Mouse (Mus musculus) 3134 (cell line): ENCODE results near the gene Nudt7.
A peak's percentile ranks its signal among the peaks of the same experiment; 100 is the strongest.

Source experiments
- DNase-seq: peaks from one replicate; pipeline ENCODE4 v3.0.0-alpha.2; 2011; ENCODE audit warnings: low spot score; ENCODE audit not compliant: insufficient read length; ENCODE audit errors: extremely low read depth

Nudt7 gene

GRCm38 (mm10) chr8:114133510-114134362 lies at the start of gene Nudt7:
Gene Nudt7 (plus strand): TSS chr8:114133557.
- DNase-seq: peak; percentile 90

- DNase-seq: no peak
Observed at GRCm38 (mm10) chr8:114087932-114088331, 45.4 kb upstream of the Nudt7 start.

- DNase-seq: no peak
Observed at GRCm38 (mm10) chr8:114090736-114091135, 42.6 kb upstream of the Nudt7 start.

GRCm38 (mm10) chr8:114093321-114093720 lies 40.0 kb upstream of the Nudt7 start:
- DNase-seq: no peak

GRCm38 (mm10) chr8:114094526-114094925 lies 38.8 kb upstream of the Nudt7 start:
- no peak for DNase-seq

- no peak for DNase-seq
Observed at GRCm38 (mm10) chr8:114100561-114101206, 32.7 kb upstream of the Nudt7 start.

GRCm38 (mm10) chr8:114103401-114103800 lies 30.0 kb upstream of the Nudt7 start:
- DNase-seq: no peak

- no peak for DNase-seq
Observed at GRCm38 (mm10) chr8:114105971-114106370, 27.4 kb upstream of the Nudt7 start.

- DNase-seq: no peak
Observed at GRCm38 (mm10) chr8:114109365-114110140, 23.8 kb upstream of the Nudt7 start.

GRCm38 (mm10) chr8:114115076-114115475 lies 18.3 kb upstream of the Nudt7 start:
- DNase-seq: no peak

- DNase-seq: no peak
Observed at GRCm38 (mm10) chr8:114116049-114116448, 17.3 kb upstream of the Nudt7 start.

GRCm38 (mm10) chr8:114117439-114117838 lies 15.9 kb upstream of the Nudt7 start:
- DNase-seq: no peak

- no peak for DNase-seq
Observed at GRCm38 (mm10) chr8:114121781-114122180, 11.6 kb upstream of the Nudt7 start.

GRCm38 (mm10) chr8:114123611-114124010 lies 9.7 kb upstream of the Nudt7 start:
- DNase-seq: no peak

- no peak for DNase-seq
Observed at GRCm38 (mm10) chr8:114124084-114124750, 9.1 kb upstream of the Nudt7 start.

GRCm38 (mm10) chr8:114130838-114131237 lies 2.5 kb upstream of the Nudt7 start:
- DNase-seq: no peak

- DNase-seq: no peak
Observed at GRCm38 (mm10) chr8:114131421-114131820, 1.9 kb upstream of the Nudt7 start.

GRCm38 (mm10) chr8:114133050-114133509 lies 277 bp upstream of the Nudt7 start:
- DNase-seq: no peak

GRCm38 (mm10) chr8:114136750-114137149 lies 3.4 kb downstream of the Nudt7 start:
- DNase-seq: no peak

GRCm38 (mm10) chr8:114137181-114137580 lies 3.8 kb downstream of the Nudt7 start:
- no peak for DNase-seq

GRCm38 (mm10) chr8:114140437-114140836 lies 7.1 kb downstream of the Nudt7 start:
- DNase-seq: no peak
